Mouse (Mus musculus): Measurements from ENCODE around the gene Eif4e1b. TPM values are rescaled to one million over a fixed set of nuclear protein-coding genes. Genes with fewer than 3 reads are reported as not detected.

The Eif4e1b gene
- not detected for polyA plus RNA-seq (2014; fragmentation: Illumina TruSeq; extraction: RNeasy Lipid Tissue Mini Kit (QIAGEN cat#74804); ENCODE audit: low read depth, low replicate concordance)

DNA sequence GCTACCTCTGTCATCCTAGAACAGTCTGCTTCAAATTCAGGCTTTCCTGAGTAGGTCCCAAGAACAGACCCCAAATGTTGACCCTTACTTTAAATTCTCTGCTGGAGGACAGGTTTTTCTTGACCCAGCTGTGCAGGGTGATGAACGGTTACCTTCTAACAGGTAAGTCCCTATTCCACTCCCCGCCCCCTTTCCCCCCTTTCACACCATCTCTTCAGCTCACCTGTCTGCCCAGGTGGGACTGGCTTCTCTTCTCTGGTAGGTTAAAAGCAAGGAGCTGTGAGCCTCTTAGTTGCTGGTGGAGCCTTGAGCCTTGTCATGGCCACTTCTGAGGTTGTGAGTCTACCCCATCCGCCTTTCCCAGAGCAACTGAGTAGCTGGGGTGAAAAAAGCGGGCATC lies at the start of gene Eif4e1b:
Gene Eif4e1b, plus strand, starts transcription at position 301 of the 400 bp plus-strand sequence.

DNA sequence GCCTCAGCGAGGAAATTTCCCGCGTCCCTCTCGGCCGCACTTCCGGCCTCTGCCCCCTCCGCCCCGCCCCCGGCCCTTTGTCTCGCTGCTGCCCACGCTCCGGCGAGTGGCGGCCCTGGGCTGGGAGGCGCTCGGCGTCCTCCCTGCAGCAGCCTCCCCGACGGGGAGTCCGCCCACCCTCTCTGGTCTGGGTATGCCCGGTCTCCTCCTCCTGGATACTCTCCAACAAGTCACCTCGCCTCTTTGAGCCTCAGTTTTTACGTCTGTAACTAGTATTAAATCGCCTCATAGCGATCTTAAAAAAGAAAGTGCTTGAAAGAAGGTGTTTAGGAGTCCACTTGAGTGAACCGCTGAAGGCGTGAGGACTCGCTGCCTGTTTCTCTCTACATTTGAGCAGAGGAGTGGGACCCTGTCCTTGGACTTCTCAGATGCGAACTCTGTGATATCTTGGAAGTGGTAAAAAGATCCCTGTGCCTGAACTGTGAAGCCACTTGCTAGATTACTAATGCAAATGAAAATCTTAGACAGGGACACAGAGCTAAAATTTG lies 33.9 kb upstream of the Eif4e1b start, which contains the start of gene Gprin1:
Gene Gprin1, minus strand, starts transcription at position 11 of the 548 bp plus-strand sequence.

DNA sequence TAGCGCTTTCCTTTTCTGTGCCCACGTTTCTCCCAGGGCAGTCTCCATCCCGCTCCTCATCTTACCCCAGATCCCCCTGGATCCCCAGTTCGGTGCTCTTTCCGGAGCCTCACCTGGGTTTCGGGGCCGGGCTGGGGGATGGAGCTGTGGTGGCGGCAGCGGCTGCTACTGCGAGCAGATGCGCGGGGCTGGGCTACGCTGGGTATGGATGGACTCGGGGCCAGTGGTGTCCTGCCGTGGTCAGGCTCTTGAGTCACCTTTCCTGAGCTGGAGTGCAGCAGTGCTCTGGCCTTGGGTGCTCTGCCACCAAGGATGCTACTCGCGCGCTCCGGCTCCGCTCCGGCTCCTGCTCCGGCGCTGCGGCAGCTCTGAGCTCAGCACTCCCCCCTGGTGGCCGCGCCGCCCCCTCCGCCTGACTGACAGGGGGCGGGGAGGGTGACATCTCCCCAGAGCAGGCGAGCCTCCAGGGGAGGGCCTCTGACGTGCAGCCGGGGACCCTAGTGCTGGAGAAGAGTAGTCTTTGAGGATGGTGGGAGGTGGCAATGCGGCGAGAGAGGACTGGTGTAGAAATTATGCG lies 17.5 kb upstream of the Eif4e1b start, which contains the start of gene Sncb:
Gene Sncb, minus strand, starts transcription at position 404 of the 577 bp plus-strand sequence.

DNA sequence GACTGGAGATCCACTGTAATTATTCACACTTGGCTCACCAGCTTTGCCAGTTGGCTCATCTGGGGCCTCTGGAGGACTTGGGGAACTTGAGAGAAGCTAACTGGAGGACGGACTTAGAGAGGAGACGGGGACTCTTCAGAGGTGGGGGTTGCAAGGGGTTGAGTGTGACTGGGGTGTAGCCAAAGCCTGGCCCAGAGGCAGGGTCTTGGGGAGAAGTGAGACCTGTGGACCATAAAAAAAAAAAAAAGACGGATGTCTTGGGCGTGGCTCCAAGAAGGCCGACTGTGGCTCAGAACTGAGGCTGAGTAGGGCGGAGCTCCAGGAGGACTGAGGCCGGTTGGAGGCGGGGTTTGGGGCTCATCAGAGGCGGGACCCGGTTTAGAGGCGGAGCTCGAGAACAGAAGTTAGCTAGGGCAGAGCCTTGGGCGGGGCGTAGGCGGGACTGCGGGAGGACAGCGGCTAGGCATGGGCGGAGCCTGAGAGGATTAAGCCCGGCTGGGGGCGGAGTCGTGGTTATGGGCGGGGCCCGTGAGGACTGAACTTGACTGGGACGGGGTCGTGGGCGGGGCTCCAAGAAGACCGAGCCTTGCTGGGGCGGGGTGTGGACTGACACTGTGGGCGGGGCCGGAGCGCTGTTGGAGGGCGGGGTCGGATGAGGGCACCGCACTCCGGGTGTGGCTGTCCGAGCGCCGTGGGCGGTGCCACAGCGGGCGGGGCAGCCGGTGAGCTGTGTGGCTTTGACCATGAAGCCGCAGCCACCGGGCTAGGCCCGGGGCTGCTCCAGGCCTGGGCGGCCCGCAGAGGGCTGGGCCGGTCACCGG lies 5.2 kb downstream of the Eif4e1b start, which contains the start of gene Tspan17:
Gene Tspan17, plus strand, starts transcription at position 638 of the 821 bp plus-strand sequence.

Other genes starting within 250 kb of the Eif4e1b start
- gene 4833439L19Rik, start 218.6 kb upstream of the Eif4e1b start, polyA plus RNA-seq (2014; fragmentation: Illumina TruSeq; extraction: RNeasy Lipid Tissue Mini Kit (QIAGEN cat#74804); ENCODE audit: low read depth, low replicate concordance), result 111 TPM
- gene Arl10, start 209.0 kb upstream of the Eif4e1b start, polyA plus RNA-seq (2014; fragmentation: Illumina TruSeq; extraction: RNeasy Lipid Tissue Mini Kit (QIAGEN cat#74804); ENCODE audit: low read depth, low replicate concordance), result 6.3 TPM
- 21.3 TPM for gene Nop16, start 193.9 kb upstream of the Eif4e1b start, polyA plus RNA-seq (2014; fragmentation: Illumina TruSeq; extraction: RNeasy Lipid Tissue Mini Kit (QIAGEN cat#74804); ENCODE audit: low read depth, low replicate concordance)
- gene Higd2a, start 193.8 kb upstream of the Eif4e1b start, polyA plus RNA-seq (2014; fragmentation: Illumina TruSeq; extraction: RNeasy Lipid Tissue Mini Kit (QIAGEN cat#74804); ENCODE audit: low read depth, low replicate concordance), result 199 TPM
- 65.5 TPM for gene Cltb, start 172.7 kb upstream of the Eif4e1b start, polyA plus RNA-seq (2014; fragmentation: Illumina TruSeq; extraction: RNeasy Lipid Tissue Mini Kit (QIAGEN cat#74804); ENCODE audit: low read depth, low replicate concordance)
- 15.1 TPM for gene Faf2, start 162.2 kb upstream of the Eif4e1b start, polyA plus RNA-seq (2014; fragmentation: Illumina TruSeq; extraction: RNeasy Lipid Tissue Mini Kit (QIAGEN cat#74804); ENCODE audit: low read depth, low replicate concordance)
- gene Rnf44, start 90.1 kb upstream of the Eif4e1b start, polyA plus RNA-seq (2014; fragmentation: Illumina TruSeq; extraction: RNeasy Lipid Tissue Mini Kit (QIAGEN cat#74804); ENCODE audit: low read depth, low replicate concordance), result 37.2 TPM
- not detected for gene Cdhr2, start 82.5 kb upstream of the Eif4e1b start, polyA plus RNA-seq (2014; fragmentation: Illumina TruSeq; extraction: RNeasy Lipid Tissue Mini Kit (QIAGEN cat#74804); ENCODE audit: low read depth, low replicate concordance)
- gene Gprin1, start 34.1 kb upstream of the Eif4e1b start, polyA plus RNA-seq (2014; fragmentation: Illumina TruSeq; extraction: RNeasy Lipid Tissue Mini Kit (QIAGEN cat#74804); ENCODE audit: low read depth, low replicate concordance), result not detected
- not detected for gene Sncb, start 17.4 kb upstream of the Eif4e1b start, polyA plus RNA-seq (2014; fragmentation: Illumina TruSeq; extraction: RNeasy Lipid Tissue Mini Kit (QIAGEN cat#74804); ENCODE audit: low read depth, low replicate concordance)
- gene Tspan17, start 5.4 kb downstream of the Eif4e1b start, polyA plus RNA-seq (2014; fragmentation: Illumina TruSeq; extraction: RNeasy Lipid Tissue Mini Kit (QIAGEN cat#74804); ENCODE audit: low read depth, low replicate concordance), result 11.7 TPM
- gene Unc5a, start 165.4 kb downstream of the Eif4e1b start, polyA plus RNA-seq (2014; fragmentation: Illumina TruSeq; extraction: RNeasy Lipid Tissue Mini Kit (QIAGEN cat#74804); ENCODE audit: low read depth, low replicate concordance), result 0.79 TPM
- 0.60 TPM for gene Hk3, start 237.4 kb downstream of the Eif4e1b start, polyA plus RNA-seq (2014; fragmentation: Illumina TruSeq; extraction: RNeasy Lipid Tissue Mini Kit (QIAGEN cat#74804); ENCODE audit: low read depth, low replicate concordance)

Data from heart, adult 10 weeks (tissue).